Mouse (Mus musculus): ENCODE measurements around the gene Gm20075.
A peak's percentile ranks its signal among the peaks of the same experiment; 100 is the strongest.
"Not testable (repeated sequence)": the region's sequence is repeated elsewhere in the genome, so short reads cannot be mapped to it uniquely, and the experiment has no call there.

Gm20075 gene

GRCm38 (mm10) chr13:96081276-96081675 lies at the start of gene Gm20075:
Gm20075 (minus strand) TSS chr13:96081376.
- DNase-seq (ENCODE audit: low spot score): not testable (repeated sequence)

DNA sequence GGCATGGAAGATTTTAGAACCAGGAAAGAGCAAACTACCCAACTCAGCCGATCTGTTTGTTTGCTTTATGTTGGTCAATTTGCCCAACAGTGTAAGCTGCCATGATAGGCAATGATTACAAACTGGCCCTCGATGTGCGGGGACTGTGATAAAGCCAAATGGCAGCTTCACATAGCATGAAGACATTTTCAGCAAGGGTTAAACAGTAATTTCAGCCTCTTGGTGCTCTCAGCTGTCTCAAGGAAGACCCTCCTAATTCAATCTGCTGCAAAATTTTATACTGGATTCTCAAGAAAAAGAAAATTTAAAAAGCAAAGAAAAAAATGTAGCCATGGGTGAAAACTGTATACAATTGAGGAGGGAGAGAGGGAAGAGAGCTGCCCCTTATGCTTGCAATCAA lies 47.9 kb upstream of the Gm20075 start:
- no peak for DNase-seq (ENCODE audit: low spot score)

DNA sequence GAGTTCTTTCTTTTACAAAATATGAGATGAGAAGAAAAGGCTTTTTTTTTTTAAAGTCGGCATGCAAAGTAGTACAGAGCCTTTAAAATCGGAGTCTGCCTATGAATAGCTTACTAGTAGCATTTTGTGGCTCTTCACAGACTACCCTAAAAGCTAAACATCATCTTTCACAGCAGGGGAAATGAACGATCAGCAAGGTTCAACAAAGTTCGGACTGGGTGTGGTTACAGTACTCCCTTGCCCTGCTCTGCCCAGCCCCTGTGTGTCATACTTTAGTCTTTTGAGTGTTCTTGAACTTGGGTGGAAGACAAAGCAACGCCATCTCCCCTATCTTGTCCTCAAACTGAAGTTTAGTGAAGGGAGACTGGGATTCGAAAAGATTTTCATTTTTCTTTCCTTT lies 45.5 kb upstream of the Gm20075 start:
- no peak for DNase-seq (ENCODE audit: low spot score)

- DNase-seq (ENCODE audit: low spot score): no peak
Measured at GRCm38 (mm10) chr13:96125011-96125410, 43.8 kb upstream of the Gm20075 start.

DNA sequence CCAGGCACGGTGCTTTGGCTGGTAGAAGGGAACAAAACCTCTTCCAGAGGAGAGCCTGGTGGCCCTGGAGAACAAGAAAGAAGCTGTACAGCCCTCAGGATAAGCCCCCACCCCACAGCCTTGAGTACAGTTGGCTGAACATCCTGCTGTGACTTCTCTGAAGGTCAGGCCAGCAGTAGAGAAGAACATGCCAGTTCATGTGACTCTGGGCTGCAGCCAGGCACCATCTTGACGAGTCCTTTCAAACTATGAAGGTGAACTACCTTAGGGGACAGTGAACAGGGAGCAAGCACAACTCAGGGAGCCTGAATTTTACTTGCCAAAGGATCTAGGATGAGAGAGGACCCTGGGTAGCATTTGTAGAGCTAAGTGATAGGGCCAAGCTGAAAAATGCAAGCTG lies 31.5 kb upstream of the Gm20075 start:
- DNase-seq (ENCODE audit: low spot score): no peak

GRCm38 (mm10) chr13:96110767-96111166 lies 29.6 kb upstream of the Gm20075 start:
- no peak for DNase-seq (ENCODE audit: low spot score)

DNA sequence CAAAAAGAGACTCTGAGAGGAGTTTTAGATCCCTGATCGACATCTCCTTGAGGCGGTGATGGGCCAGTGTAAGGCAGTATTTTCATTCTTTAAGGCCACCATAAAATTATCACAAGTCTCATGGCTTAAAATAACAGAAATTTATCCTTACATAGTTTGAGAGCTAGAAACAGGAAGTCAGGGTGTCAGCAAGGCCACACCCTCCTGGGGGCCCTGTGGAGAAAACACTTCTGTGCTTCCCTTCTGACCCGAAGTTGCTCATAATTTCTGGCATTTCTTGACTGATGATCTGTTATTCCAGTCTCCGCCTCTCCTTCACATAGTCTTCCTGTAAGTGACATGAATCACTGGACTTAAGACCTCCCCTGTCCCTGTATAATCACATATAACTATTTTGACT lies 25.2 kb upstream of the Gm20075 start:
- no peak for DNase-seq (ENCODE audit: low spot score)

- DNase-seq (ENCODE audit: low spot score): no peak
Measured at GRCm38 (mm10) chr13:96090929-96091328, 9.8 kb upstream of the Gm20075 start.

- no peak for DNase-seq (ENCODE audit: low spot score)
Measured at GRCm38 (mm10) chr13:96085581-96086302, 4.6 kb upstream of the Gm20075 start.

DNA sequence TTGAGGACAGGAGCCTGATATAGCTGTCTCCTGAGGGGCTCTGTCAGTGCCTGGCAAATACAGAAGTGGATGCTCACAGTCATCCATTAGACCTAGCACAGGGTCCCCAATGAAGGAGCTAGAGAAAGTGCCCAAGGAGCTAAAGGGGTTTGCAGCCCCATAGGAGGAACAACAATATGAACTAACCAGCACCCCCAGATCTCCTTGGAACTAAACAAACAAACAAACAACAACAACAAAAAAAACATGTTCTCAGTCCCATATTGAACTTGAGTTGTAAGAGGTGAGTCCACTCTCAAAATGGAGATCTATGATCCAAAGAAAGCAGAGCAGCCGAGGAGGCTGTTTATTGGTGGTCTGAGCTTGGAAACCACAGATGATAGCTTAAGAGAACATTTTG lies 578 bp upstream of the Gm20075 start, which contains the start of gene Gm17190:
Gene Gm17190, plus strand, starts transcription at position 301 of the 400 bp plus-strand sequence.
- not testable (repeated sequence) for DNase-seq (ENCODE audit: low spot score)

DNA sequence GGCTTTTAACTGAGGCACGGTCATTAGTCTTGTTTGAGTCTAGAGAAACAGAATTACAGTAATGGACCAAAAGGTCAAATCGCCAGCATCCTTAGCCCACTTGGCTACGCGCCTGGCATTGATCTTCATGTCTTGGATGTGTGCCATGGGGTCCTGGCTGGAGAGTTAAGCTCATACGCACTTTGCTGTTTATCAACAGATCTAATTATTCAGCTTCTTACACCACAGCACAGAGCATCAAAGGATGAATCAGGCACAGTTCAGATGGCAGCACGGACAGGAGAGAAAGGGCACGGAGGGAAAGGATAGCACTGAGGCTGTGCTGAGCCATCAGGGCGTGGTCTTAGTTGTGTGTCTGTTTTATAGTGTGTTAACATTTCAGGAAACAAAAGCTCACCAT lies 7.6 kb downstream of the Gm20075 start:
- no peak for DNase-seq (ENCODE audit: low spot score)

- DNase-seq (ENCODE audit: low spot score): no peak
Measured at GRCm38 (mm10) chr13:96052755-96053154, 28.4 kb downstream of the Gm20075 start.

DNA sequence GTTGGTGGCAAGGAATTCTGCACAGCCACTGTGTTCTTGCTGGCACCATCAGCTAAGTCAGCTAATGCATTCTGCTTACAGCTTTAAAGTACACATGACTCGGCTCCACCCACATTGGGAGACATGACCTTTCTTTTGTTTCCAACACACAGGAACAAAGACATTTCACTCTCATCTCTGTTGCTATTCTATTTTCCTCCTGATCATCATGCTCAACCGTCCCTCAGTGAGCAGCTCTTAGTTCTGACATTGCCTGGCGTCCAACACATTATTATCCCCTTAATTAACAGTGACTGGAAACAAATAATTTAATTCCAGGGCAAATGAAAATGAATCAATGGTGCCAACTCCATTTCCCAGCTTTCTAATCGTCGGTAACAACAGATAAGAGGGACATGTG lies 35.8 kb downstream of the Gm20075 start:
- DNase-seq (ENCODE audit: low spot score): no peak

DNA sequence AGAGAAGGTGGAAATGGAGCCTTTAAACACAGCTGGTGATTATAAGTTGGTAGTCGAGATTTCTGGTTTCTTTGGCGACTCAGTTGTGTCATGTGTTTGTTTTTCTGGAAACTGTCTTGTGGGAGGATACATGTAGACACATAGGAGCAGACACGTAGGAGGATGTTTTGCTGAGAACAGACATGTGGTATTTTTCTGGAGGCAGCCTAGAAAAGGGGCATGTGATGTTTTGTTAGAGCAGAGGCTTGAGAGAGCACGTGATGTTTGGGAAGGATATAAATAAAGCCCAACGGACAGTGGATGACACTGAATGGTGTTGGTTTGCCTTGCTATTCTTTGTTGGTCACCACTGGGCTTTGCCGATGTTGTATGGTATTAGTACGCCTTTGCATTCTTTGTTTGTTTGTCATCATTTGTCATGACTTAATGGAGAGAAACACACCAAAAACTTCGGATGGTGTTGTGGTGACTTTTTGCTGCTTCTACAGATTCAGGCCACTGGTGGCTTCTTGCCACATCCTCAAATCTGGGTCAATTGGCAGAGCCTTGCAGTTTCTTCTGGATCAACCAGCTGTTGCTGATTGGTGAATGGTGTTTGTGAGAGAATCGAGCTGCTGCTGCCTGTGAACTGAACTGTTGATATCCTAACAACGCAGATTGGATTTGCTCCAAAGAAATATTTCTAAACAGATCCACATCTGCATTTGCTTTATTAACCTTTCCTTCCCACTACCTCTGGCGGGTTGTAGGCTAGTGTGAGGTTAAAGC lies 40.7 kb downstream of the Gm20075 start:
- no peak for DNase-seq (ENCODE audit: low spot score)

- DNase-seq (ENCODE audit: low spot score): no peak
Measured at GRCm38 (mm10) chr13:96039536-96039935, 41.6 kb downstream of the Gm20075 start.

DNA sequence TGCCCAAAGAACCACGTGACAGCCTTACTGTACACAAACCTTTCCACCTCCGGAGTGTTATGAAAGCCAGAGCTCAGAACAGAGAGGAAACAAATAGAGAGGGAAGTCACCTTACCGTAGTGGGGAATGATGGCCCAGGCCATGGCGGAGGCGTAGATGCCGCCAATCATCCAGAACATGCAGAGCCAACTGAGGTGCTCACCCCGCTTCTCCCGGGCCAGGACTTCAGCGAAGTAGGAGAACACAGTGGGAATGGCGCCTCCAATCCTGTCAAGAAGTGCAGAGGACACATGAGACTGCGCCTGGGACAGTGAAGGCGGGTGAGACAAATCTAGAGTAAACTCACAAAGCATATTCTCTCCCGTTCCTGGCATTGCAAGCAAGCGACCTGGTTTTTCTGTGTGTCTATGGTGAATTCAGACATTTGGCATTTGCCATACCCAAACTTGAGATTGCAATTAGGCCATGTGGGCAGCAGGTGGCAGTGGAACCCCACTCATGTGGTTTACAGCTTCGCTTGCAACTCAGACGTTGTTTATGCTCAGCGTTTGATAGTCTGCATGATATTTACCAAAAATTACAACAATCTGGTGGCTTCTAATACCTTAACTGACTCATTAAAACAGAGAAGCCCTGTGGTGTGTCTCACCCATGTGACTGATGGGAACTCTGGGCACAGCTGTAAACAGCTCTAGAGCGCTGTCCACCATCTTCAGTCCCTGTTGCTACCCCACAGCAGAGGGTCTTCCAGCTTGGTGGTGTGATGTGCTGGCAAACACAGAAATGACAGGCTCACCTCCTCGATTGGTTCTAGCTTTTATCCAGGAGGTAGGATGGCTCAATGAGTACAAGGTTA lies 50.6 kb downstream of the Gm20075 start:
- DNase-seq (ENCODE audit: low spot score): peak; percentile 33
